Mouse (Mus musculus) G1E (cell line): Measurements from ENCODE around the gene A730015C16Rik.

Experiments
- CTCF ChIP-seq: IDR thresholded peaks from 2 replicates; pipeline ENCODE4 v1.5.1; 2012; ENCODE audit warnings: low read depth, low read length, inconsistent platforms, mixed read lengths
- GATA1 ChIP-seq: IDR thresholded peaks from 2 replicates; pipeline ENCODE4 v1.6.1; 2012; ENCODE audit warnings: borderline replicate concordance, low read length, inconsistent platforms, mixed read lengths
- POLR2AphosphoS5 ChIP-seq: IDR thresholded peaks from 2 replicates; pipeline ENCODE4 v1.6.1; 2012; ENCODE audit warnings: low read depth, low read length, inconsistent platforms; ENCODE audit not compliant: insufficient replicate concordance
- TAL1 ChIP-seq: conservative IDR thresholded peaks from 2 replicates; pipeline ENCODE4 v1.6.1; 2012; ENCODE audit warnings: low read depth, low read length, inconsistent platforms, mixed read lengths

DNA sequence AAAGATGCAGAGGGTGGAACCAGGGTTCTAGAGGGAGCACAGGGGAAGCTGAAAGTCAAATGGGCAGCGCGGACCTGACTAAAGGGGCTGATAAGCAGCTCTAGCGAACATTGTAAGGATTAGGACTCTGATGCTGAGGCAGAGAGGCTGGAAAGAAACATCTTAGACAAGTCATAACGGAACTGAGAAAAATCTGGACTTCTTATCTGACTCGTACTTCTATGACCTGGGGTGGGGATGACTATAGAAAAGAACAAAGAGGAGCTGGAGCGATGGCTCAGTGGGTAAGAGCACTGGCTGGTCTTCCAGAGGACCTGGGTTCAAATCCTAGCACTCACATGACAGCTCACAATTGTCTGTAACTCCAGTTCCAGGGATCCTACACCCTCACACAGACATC lies 29.5 kb upstream of the A730015C16Rik start:
- no peak for TF ChIP-seq TAL1
- no peak for TF ChIP-seq CTCF
- TF ChIP-seq GATA1 = no peak
- TF ChIP-seq POLR2AphosphoS5 = no peak
